Mouse (Mus musculus) gastrocnemius, postnatal 10 days (tissue): ENCODE measurements around the gene Sec14l5. TPM values are rescaled to one million over a fixed set of nuclear protein-coding genes. Genes with fewer than 3 reads are reported as not detected.
"Not testable (repeated sequence)": the region's sequence is repeated elsewhere in the genome, so short reads cannot be mapped to it uniquely, and the experiment has no call there.

ENCODE experiments used
- DNase-seq: peaks from one replicate; pipeline ENCODE4 v3.0.0; 2021; ENCODE audit warnings: mixed read lengths
- microRNA-seq, 2 experiments: library from miRNA; unstranded; fragments of <30 nt; microRNA quantifications; one replicate each; pipeline ENCODE4 v1.2.0; 2021
- total RNA-seq, 2 experiments: library from RNA; stranded (reverse); gene quantifications; 2 replicates each; pipeline ENCODE4 v1.2.3; 2021

The Sec14l5 gene
- total RNA-seq, 2 experiments from 2014 or later: 8.8 to 13.3 TPM

- DNase-seq: no peak
Observed at GRCm38 (mm10) chr16:5216686-5217085, 69.8 kb downstream of the Sec14l5 start.

DNA sequence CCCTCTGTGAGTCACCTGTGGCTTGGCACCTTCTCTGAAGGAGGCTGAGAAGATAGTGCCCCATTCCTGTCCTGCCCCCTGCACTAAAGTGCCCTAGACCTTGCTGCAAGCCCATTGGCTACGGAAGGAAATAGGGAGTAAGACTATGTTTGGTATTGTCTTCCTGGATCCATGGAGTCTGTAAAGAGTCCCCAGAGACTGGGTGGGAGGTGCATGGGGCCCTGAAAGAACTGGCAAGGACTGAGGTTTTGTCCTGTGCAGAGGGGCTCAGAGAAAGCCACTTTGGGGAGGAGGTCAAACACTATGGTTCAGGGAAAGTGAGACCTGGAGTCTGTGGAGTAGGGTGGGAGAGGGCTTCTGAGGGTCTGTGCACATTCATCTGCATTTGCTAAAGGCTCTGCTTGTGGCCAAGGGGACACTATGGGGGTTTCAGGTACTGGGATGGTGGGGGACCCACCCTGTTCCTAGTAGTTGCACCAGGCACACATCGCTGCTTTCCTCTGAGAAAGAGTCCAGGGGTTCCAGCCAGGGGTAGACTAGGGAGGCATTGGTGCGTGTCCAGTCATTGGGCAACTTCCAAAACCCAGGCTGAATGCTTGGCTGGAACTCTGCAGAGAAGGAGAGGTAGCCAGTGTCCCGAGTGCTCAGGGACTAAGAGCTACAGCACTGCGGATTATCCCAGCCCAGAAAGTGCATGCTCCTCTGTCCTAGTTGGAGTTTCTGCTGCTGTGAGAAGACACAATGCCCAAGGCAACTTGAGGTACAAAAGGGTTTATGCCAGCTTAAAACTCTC, 70.6 kb downstream of the Sec14l5 start:
- DNase-seq: no peak

- DNase-seq: no peak
Observed at GRCm38 (mm10) chr16:5221403-5221802, 74.5 kb downstream of the Sec14l5 start.

GRCm38 (mm10) chr16:5222140-5222539, 75.2 kb downstream of the Sec14l5 start, which contains the start of gene AU021092:
Gene AU021092, minus strand, starts transcription at chr16:5222299.
- DNase-seq: no peak

GRCm38 (mm10) chr16:5226534-5226933, 79.6 kb downstream of the Sec14l5 start:
- DNase-seq: not testable (repeated sequence)

DNA sequence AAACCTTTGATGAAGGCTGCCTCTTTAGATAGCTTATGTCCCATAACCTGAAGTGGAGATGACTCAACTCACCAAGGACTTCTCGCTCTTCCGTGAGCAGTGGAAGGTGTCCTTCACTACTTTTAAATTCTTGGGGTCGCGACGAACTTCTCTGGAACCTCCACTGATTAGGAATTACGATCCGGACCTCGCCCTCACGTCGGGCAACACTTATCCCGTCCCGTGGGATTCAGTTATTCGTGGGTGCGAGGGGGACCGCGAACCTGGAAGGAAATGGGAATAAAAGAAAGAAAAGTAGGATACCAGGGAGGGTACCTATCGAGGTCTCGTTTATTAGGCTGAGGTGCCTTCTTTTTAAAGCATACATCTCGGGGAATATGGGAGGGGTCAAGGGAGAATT, 80.6 kb downstream of the Sec14l5 start:
- DNase-seq: not testable (repeated sequence)

DNA sequence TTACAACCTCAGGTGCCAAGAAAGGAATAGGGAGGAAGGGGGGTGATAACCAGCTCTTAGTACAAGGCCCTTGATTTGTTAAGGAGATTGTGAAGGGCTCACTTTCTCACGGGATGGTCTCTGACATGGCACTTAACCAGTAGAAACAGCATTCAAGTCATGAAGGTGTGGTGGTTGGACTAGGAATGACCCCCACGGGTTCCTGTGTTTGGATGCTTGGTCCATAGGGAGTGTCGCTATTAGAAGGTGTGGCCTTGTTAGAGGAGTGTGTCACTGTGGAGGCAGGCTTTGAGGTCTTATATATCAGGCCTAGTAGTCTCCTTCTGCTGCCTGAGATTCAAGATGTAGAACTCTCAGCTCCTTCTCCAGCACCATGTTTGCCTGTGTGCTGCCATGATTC, 81.2 kb downstream of the Sec14l5 start:
- not testable (repeated sequence) for DNase-seq

DNA sequence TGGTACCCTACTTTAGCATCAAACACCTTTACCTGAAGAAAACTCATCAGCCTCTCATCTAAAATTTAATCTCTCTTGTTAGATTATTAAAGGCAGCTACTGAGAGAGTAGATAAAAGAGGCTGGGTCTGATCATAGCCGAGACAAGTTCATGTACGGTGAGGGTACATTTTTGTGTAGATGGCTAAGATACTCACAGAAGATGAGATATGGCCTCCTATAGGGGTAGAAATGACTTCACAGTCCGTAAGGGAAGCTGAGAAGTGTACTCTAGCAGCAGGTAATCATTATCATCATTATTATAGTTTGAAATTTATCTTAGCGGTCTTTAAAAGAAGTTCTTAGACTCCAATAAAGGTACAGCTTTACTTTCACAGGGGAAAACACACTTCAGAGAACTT, 86.1 kb downstream of the Sec14l5 start:
- no peak for DNase-seq

DNA sequence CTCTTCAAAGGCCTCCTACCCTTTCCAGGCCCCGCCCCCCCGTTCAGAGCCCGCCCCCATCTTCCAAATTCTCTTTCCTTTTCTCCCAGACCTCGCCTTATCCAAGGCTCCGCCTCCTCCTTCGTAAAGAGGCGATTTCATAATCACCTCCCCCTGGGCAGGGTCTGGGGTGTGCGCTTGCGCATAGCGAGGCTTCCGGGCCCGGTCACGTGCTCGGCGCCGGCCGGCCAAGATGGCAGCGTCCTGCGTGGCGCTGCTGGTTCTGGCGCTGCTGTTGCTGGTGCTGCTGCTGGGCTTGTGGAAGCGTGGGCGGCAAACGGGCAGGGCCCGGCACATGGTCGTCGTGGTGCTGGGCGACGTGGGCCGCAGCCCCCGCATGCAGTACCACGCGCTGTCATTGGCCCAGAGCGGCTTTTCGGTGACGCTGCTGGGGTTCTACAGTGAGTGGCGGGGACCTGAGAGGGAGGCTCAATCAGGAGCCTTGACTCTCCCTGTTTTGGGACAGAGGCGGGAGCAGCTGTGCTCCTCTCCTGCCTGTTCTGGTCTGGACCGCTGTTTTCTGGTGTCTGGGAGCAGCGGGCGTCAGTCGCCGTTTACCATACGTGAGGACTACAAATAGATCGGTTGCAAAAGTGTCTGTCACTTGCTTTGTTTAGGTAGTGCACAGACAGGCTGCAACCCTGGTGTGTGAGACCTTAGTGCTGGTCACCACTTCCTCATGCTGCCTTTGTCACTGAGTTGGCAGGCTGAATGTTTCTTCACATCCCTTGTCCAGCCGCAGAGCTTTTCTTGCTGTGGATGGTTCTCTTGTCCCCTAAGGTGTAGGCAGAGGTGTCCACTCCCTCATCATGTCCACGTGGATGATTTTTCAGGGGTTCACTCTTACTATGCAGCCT, 86.8 kb downstream of the Sec14l5 start, which contains the start of gene Alg1:
TSS of gene Alg1 (plus strand) at position 204 of the 896 bp plus-strand sequence.
- DNase-seq: peak; percentile 96

Small RNAs within 50 kb of the gene (microRNA-seq; reads per million reads assigned to microRNA genes)
- gene Gm23689: 0 reads per million in 2 experiments
- 0 reads per million in 2 experiments for gene Gm26095
- 0 reads per million in 2 experiments for gene Mir6364

Other genes with a start within 250 kb of the Sec14l5 start
- 10 to 100 TPM; 32.6 to 35.2 TPM for gene Nudt16l1, start 208.3 kb upstream of the Sec14l5 start, total RNA-seq
- 10 to 100 TPM; 14.9 to 21.5 TPM for gene Anks3, start 182.9 kb upstream of the Sec14l5 start, total RNA-seq
- not detected for gene Sept12, start 149.3 kb upstream of the Sec14l5 start, total RNA-seq
- not detected for gene Smim22, start 139.8 kb upstream of the Sec14l5 start, total RNA-seq
- gene Rogdi, start 133.6 kb upstream of the Sec14l5 start, total RNA-seq: 10 to 100 TPM; 11.7 to 16.7 TPM
- 10 to 100 TPM; 44.2 to 45.6 TPM for gene Glyr1, start 97.2 kb upstream of the Sec14l5 start, total RNA-seq
- gene Ubn1, start 97.1 kb upstream of the Sec14l5 start, total RNA-seq: 10 to 100 TPM; 27.1 to 33.0 TPM
- under 1 TPM; 0.12 to 0.25 TPM for gene Ppl, start 14.7 kb upstream of the Sec14l5 start, total RNA-seq
- gene Nagpa, start 56.9 kb downstream of the Sec14l5 start, total RNA-seq: 1 to 10 TPM; 6.6 to 7.0 TPM
- gene AU021092, start 75.2 kb downstream of the Sec14l5 start, total RNA-seq: 1 to 10 TPM; 6.1 to 6.2 TPM
- gene Alg1, start 86.5 kb downstream of the Sec14l5 start, total RNA-seq: 10 to 100 TPM; 12.0 to 13.8 TPM
- 10 to 100 TPM in 1 of 2 experiments, 1 to 10 TPM in 1; 9.7 to 13.4 TPM for gene Eef2kmt, start 108.9 kb downstream of the Sec14l5 start, total RNA-seq